Mouse (Mus musculus) heart, embryonic 11.5 days (tissue): Measurements from ENCODE around the gene Prkcd. TPM values are rescaled to one million over a fixed set of nuclear protein-coding genes. Genes with fewer than 3 reads are reported as not detected.
A peak's percentile ranks its signal among the peaks of the same experiment; 100 is the strongest.

Experiments used
- ATAC-seq: fragments of 200-750 bp; cut with Nextera tagmentation; replicated peaks from 2 replicates; pipeline ENCODE4 v1.8.0; 2017; ENCODE audit warnings: moderate library complexity; ENCODE audit not compliant: insufficient number of reproducible peaks, low FRiP score, low TSS enrichment
- H3K27ac ChIP-seq: fragments of 300-500 bp; sonication (generic); 2 replicates; pipeline ENCODE4 v1.5.1; 2014; ENCODE audit warnings: mild to moderate bottlenecking, low read depth, low read length
- H3K27me3 ChIP-seq: fragments of 300-500 bp; sonication (generic); 2 replicates; pipeline ENCODE4 v1.6.1; 2014; ENCODE audit warnings: mild to moderate bottlenecking, low read length, mixed read lengths; ENCODE audit not compliant: control insufficient read depth, insufficient read depth
- H3K36me3 ChIP-seq: fragments of 300-500 bp; sonication (generic); 2 replicates; pipeline ENCODE4 v1.6.1; 2014; ENCODE audit warnings: mild to moderate bottlenecking, low read length, moderate library complexity, mixed read lengths; ENCODE audit not compliant: control insufficient read depth, insufficient read depth
- H3K4me1 ChIP-seq: fragments of 300-500 bp; sonication (generic); 2 replicates; pipeline ENCODE4 v1.6.1; 2014; ENCODE audit warnings: low read length; ENCODE audit not compliant: control insufficient read depth, insufficient read depth
- H3K4me2 ChIP-seq: fragments of 300-500 bp; sonication (generic); 2 replicates; pipeline ENCODE4 v1.6.1; 2014; ENCODE audit warnings: mild to moderate bottlenecking, moderate library complexity
- H3K4me3 ChIP-seq: fragments of 300-500 bp; sonication (generic); 2 replicates; pipeline ENCODE4 v1.5.1; 2014; ENCODE audit warnings: low read depth, low read length
- H3K9ac ChIP-seq: fragments of 300-500 bp; sonication (generic); 2 replicates; pipeline ENCODE4 v1.6.1; 2014; ENCODE audit warnings: mild to moderate bottlenecking, low read depth, low read length, moderate library complexity
- H3K9me3 ChIP-seq: fragments of 300-500 bp; sonication (generic); replicated peaks from 2 replicates; pipeline ENCODE4 v1.6.1; 2016; ENCODE audit warnings: low read length; ENCODE audit not compliant: control insufficient read depth
- WGBS: fragments of 180-500 bp; shearing (Covaris S2); extraction: QIAGEN DNeasy Blood & Tissue Kit; methylation state at CpG from one replicate; pipeline ENCODE4 v1.1.7; 2014; ENCODE audit not compliant: insufficient replicate concordance; 5-methylcytosine and 5-hydroxymethylcytosine counted together
- polyA plus RNA-seq: library from polyadenylated mRNA; unstranded; fragments of >200 nt; fragmentation: Nextera tagmentation; extraction: Ambion mirVana; gene quantifications from 2 replicates; pipeline ENCODE4 v1.2.1, GENCODE M21; 2014

The Prkcd gene
- polyA plus RNA-seq, 1 experiment from 2014 or later = 25.5 TPM

DNA sequence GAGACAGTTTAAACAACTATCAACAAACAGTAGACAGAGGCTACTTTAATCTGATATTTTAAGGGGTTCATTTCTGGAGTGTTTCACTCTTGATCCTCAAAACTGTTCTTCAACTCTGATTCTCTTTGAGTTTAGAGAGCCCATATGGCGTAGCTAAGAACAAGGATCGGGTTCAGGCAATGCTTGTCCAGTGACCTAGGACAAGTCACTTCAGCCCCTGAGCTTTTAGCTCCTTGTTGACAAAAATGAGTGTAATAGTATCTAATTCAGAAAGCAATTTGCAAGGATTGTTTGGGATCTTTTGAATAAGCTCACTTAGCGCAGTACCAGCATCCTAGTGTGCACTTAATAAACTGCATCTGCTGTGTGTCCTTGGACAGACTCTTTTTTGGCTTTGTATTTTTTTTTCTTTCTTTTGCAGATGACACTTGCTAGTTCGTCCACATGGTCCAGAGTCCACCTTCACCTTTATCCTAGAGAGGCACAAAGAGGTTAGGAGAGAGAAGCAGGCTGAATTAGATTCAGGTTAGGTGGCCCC lies 28.8 kb upstream of the Prkcd start:
- Histone ChIP-seq H3K27ac (peak overlapping the region; percentile 84), H3K27me3 (no peaks in the 10 kb centered on the region), H3K4me1 (no peaks in the 10 kb centered on the region; the same call in none of the 2 replicates), H3K36me3 (no peaks in the 10 kb centered on the region), H3K4me3 (peak overlapping the region; percentile 88), H3K9me3 (no peaks in the 10 kb centered on the region), H3K9ac (peak overlapping the region; percentile 96), H3K4me2 (peak overlapping the region; percentile 76)
- WGBS = 43% methylated on average over 4 of the region's 4 CpGs
- no peak for ATAC-seq

DNA sequence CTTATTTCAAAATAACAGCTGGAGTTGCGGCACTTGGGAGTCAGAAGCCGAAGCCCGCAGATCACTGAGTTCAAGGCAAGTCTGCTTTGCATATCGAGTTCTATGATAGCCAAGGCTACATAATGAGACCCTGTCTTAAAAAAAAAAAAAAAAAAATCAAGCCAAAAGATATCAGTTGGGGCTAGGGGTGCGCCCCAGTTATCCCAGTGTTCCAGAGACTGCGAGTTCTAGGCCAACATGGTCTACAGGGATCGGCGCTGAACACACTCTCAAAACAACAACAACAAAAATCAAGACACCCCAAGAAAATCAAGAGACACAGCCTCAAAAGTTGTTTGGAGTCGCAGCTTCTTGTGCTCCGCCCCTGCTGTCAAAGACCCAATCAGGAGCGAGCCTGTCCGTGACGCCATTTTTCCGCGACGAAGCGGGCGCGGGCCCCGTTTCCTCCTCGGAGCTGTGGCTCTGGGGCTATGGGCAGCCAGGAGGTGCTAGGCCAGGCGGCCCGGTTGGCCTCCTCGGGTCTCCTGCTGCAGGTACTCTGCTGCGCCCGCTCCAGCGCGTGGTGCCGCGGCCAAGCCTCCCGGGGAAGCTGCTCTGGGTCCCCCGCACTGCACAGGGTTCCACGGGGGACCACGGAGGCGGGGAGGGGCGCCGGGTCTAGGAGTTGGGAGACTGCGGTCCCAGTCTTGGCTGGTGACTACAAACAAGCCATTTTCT lies 28.1 kb upstream of the Prkcd start, which contains the start of gene Rft1:
Gene Rft1 (plus strand): TSS at position 418 of the 717 bp plus-strand sequence.
- WGBS = 1% methylated on average over 38 of the region's 38 CpGs
- H3K9me3 ChIP-seq = no peaks in the 10 kb centered on the region
- no peaks in the 10 kb centered on the region for H3K36me3 ChIP-seq
- H3K4me1 ChIP-seq = no peaks in the 10 kb centered on the region; the same call in none of the 2 replicates
- peak within 1 kb of the TSS; percentile 96 for H3K9ac ChIP-seq
- H3K27me3 ChIP-seq = no peaks in the 10 kb centered on the region
- H3K27ac ChIP-seq = peak within 1 kb of the TSS; percentile 84
- peak; percentile 85 for ATAC-seq
- H3K4me3 ChIP-seq = peak within 1 kb of the TSS; percentile 88
- H3K4me2 ChIP-seq = peak within 1 kb of the TSS; percentile 76

DNA sequence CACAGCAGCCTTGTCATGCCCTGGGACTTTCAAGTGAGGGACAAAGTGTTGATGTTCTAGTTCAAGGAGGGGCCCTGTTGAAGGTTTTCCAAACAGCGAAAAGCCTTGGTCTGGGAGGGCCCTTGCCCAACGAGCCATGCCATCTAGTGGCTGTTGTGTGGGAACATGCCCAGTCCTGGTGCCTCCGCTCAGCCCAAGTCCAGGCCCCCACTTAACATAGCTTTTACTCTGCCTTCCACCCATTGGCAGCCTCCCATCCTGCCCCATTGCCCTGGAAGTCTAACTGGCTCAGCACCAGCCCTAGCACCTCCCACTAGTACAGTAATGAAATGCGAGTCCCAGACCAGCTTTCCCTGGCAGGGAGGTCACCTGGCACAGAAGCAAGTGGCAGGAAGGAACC lies 25.0 kb upstream of the Prkcd start:
- Histone ChIP-seq H3K27ac (no peak overlapping the region), H3K27me3 (no peaks in the 10 kb centered on the region), H3K4me3 (no peak overlapping the region), H3K9ac (no peak overlapping the region), H3K36me3 (no peaks in the 10 kb centered on the region), H3K9me3 (no peaks in the 10 kb centered on the region), H3K4me1 (no peaks in the 10 kb centered on the region; the same call in none of the 2 replicates), H3K4me2 (no peak overlapping the region)
- ATAC-seq = peak; percentile 46; the same call in 1 of the 2 replicates
- 15% methylated on average over 4 of the region's 4 CpGs for WGBS

DNA sequence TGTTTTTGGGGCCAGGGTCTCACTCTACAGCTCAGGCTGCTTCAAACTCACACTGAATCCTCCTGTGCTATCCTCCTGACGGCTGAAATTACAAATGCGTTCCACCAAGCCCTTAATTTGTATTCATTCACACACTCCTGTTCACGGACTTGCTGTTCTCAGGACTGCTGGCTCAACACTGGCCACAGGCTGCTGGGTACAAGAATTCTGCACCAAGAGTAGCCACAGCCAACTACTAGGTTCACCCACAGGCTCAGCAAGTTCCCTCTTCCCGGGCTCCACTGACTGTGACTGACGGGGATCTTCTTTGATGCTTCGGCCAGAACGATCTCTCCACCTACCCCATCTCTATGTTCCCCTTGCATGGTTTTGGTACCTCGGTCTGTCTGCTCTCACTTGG lies 23.7 kb upstream of the Prkcd start:
- Histone ChIP-seq H3K27me3 (no peaks in the 10 kb centered on the region), H3K4me1 (no peaks in the 10 kb centered on the region; the same call in 1 of the 2 replicates), H3K4me2 (no peak overlapping the region), H3K9ac (no peak overlapping the region), H3K27ac (no peak overlapping the region), H3K36me3 (no peaks in the 10 kb centered on the region), H3K4me3 (no peak overlapping the region), H3K9me3 (no peaks in the 10 kb centered on the region)
- ATAC-seq = no peak
- 84% methylated on average over 8 of the region's 8 CpGs for WGBS

DNA sequence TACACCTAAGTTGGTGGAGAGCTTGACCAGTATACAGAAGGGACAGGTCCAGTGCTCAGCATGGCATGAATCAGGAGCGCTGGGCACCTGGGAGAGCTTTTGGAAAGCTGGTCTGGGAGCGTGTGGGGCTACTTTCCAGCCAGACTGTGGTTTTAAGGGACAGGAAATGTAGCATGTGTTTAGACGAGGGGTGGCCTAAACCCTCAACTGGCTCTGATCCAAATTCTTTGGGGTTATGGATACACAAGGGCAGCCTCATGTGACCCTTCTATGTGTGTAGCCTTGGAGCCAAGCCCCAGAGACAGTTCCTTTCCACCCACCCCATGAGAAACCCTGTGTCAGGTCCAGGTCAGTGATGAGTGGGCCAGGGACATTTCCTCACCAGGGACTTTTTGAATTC lies 22.5 kb upstream of the Prkcd start:
- 55% methylated on average over 3 of the region's 3 CpGs for WGBS
- Histone ChIP-seq H3K36me3 (no peaks in the 10 kb centered on the region), H3K4me3 (no peak overlapping the region), H3K4me2 (no peak overlapping the region), H3K27me3 (no peaks in the 10 kb centered on the region), H3K9ac (no peak overlapping the region), H3K4me1 (no peaks in the 10 kb centered on the region), H3K9me3 (no peaks in the 10 kb centered on the region), H3K27ac (no peak overlapping the region)
- no peak for ATAC-seq

DNA sequence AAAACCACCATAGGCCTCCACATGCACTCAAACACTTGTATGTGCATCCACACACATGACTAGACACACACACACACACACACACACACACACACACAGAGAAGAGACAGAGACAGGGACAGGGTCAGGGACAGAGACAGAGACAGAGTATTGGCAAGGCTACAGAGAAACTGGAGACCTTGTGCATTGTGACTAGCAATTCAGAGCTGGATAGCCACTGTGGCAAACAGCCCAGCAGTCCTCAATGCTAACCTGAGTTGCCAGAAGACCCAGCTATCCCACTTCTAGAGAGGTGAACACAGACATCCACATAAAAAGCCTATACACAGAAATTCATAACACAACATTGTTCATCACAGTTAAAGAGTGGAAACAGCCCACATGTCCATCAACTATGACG lies 20.5 kb upstream of the Prkcd start:
- 72% methylated on average over 1 of the region's 1 CpGs for WGBS
- Histone ChIP-seq H3K4me3 (no peak overlapping the region), H3K4me2 (no peak overlapping the region), H3K9me3 (no peaks in the 10 kb centered on the region), H3K36me3 (no peaks in the 10 kb centered on the region), H3K9ac (no peak overlapping the region), H3K4me1 (no peaks in the 10 kb centered on the region), H3K27me3 (no peaks in the 10 kb centered on the region), H3K27ac (no peak overlapping the region)
- ATAC-seq = no peak

DNA sequence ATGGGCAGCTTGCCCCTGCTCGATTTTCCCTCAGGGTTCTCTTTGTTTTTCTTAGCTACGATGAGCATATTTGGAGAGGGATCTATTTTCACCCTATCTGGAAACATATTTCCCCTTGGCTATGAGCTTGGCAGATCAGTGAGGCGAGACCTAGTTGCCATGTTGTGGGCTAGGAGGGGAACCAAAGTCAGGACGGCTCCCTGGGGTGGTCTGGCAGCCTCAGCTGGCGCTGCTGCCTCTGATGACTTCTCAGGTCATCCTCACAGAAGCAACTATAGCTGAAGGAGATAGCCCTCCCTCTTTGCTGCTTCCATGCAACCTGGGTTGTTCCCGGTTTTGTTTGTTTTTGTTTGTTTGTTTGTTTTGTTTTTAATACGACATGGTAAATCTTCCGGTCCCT lies 19.1 kb upstream of the Prkcd start:
- no peak for ATAC-seq
- Histone ChIP-seq H3K4me3 (no peak overlapping the region), H3K9me3 (no peaks in the 10 kb centered on the region), H3K9ac (no peak overlapping the region), H3K4me1 (no peaks in the 10 kb centered on the region), H3K36me3 (no peaks in the 10 kb centered on the region), H3K27me3 (no peaks in the 10 kb centered on the region), H3K4me2 (no peak overlapping the region), H3K27ac (no peak overlapping the region)
- WGBS = 50% methylated on average over 8 of the region's 8 CpGs

DNA sequence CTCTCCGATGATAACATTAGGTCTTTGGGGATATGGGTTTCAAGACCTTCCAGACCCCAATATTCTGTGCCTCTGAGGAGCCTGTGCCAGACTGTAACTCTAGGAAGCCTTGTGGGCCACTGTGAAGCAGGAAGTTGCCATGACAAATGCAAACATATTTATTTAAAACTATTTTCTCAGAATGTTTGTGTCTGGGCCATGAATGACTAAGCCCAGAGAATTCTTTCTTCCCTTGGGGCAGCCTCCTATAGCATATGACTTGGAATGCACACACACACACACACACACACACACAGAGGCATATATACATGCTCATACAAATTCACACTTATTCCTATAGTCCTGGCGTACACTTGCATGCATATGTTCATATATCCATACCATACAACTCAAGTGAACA lies 18.0 kb upstream of the Prkcd start:
- H3K27ac ChIP-seq = no peak overlapping the region
- H3K9me3 ChIP-seq = no peaks in the 10 kb centered on the region
- no peaks in the 10 kb centered on the region for H3K4me1 ChIP-seq
- no peaks in the 10 kb centered on the region for H3K27me3 ChIP-seq
- no peak overlapping the region for H3K4me2 ChIP-seq
- H3K4me3 ChIP-seq = no peak overlapping the region
- WGBS = 89% methylated on average over 2 of the region's 2 CpGs
- no peak for ATAC-seq
- H3K36me3 ChIP-seq = no peaks in the 10 kb centered on the region
- H3K9ac ChIP-seq = no peak overlapping the region

DNA sequence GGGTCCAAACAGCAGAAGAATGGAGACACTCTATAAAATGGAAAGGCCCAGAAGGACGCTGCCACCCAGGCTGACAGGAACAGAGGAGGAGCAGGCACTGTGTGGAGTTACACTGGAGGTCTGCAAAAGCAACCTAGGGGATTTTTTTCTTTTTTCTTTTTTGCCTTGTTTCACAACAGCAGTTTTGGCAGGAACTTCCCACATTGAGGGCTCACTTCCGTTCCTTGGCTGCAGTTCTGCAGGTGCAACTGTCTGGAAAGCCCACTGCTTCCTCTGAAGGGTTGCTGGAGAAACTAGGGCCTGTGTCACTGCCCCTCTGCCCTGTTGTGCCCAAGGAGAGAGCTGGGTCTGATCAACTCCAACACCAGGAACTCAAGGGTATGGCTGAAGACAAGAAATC lies 15.7 kb upstream of the Prkcd start:
- no peak overlapping the region for H3K27ac ChIP-seq
- 79% methylated on average over 2 of the region's 2 CpGs for WGBS
- no peak for ATAC-seq

More for the DNA sequence above, 15.7 kb upstream of the Prkcd start:
- no peaks in the 10 kb centered on the region for H3K36me3 ChIP-seq
- no peaks in the 10 kb centered on the region for H3K27me3 ChIP-seq
- no peak overlapping the region for H3K4me2 ChIP-seq
- H3K9ac ChIP-seq = no peak overlapping the region
- no peaks in the 10 kb centered on the region for H3K9me3 ChIP-seq
- H3K4me1 ChIP-seq = peaks cover 11% of the 10 kb centered on the region
- H3K4me3 ChIP-seq = no peak overlapping the region
